Mouse (Mus musculus) G1E (cell line): Measurements from ENCODE around the gene Sgms1.

Experiments used
- CTCF ChIP-seq: IDR thresholded peaks from 2 replicates; pipeline ENCODE4 v1.5.1; 2012; ENCODE audit warnings: low read depth, low read length, inconsistent platforms, mixed read lengths
- GATA1 ChIP-seq: IDR thresholded peaks from 2 replicates; pipeline ENCODE4 v1.6.1; 2012; ENCODE audit warnings: borderline replicate concordance, low read length, inconsistent platforms, mixed read lengths
- POLR2AphosphoS5 ChIP-seq: IDR thresholded peaks from 2 replicates; pipeline ENCODE4 v1.6.1; 2012; ENCODE audit warnings: low read depth, low read length, inconsistent platforms; ENCODE audit not compliant: insufficient replicate concordance
- TAL1 ChIP-seq: conservative IDR thresholded peaks from 2 replicates; pipeline ENCODE4 v1.6.1; 2012; ENCODE audit warnings: low read depth, low read length, inconsistent platforms, mixed read lengths

DNA sequence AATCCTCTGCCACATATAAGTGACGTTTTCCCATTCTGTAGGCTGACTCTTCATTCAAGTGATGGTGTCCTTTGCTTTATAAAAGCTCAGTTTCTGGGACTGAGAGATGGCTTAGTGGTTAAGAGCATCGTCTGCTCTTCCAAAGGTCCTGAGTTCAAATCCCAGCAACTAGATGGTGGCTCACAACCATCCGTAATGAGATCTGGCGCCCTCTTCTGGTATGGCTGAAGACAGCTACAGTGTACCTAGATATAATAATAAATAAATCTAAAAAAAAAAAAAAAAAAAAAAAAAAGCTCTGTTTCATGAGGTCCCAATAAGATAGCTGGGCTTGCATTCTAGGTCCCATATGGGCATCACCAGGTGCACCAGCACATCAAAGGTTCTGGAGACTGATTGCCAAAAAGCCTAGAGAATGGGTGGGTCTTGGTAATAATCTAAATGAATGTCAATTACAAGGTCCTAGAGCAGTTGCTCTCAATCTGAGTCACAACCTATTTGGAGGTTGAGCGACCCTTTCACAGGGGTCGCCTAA, 272.0 kb downstream of the Sgms1 start:
- no peak for TF ChIP-seq TAL1
- no peak for TF ChIP-seq CTCF
- no peak for TF ChIP-seq POLR2AphosphoS5
- TF ChIP-seq GATA1 = no peak
